Comparison of ENCODE assay signal across 8 mouse cellular contexts in genomic region chr1:175693429-175693960, GRCm38 (mm10). TPM values are rescaled to one million over a fixed set of nuclear protein-coding genes. Genes with fewer than 3 reads are reported as not detected.
DNase-seq lines count a peak whose midpoint lies in the region; ATAC-seq lines count a peak whose summit lies in the region.

No protein-coding gene starts in this region.

- peak overlapping the region; percentile 73 to 85; a peak in 3 of 4 replicates for H3K4me3 ChIP-seq in heart, embryonic 14.5 days (ENCODE audit: control insufficient read depth in 1 of 2, insufficient read depth in 1 of 2, low read depth in 1 of 2, low read length in 2 of 2)
- peak overlapping the region; percentile 12 for H3K4me3 ChIP-seq in limb, embryonic 11.5 days (ENCODE audit: low read depth, low read length)
- peak overlapping the region; percentile 92 for H3K4me3 ChIP-seq in midbrain, embryonic 16.5 days (ENCODE audit: low read depth, low read length)

- no peaks in the 10 kb centered on the region for H3K9me3 ChIP-seq in heart, embryonic 14.5 days (ENCODE audit: control insufficient read depth, low read length)
- H3K9me3 ChIP-seq in limb, embryonic 11.5 days (ENCODE audit: control insufficient read depth, low read length) = no peaks in the 10 kb centered on the region
- no peaks in the 10 kb centered on the region for H3K9me3 ChIP-seq in midbrain, embryonic 16.5 days (replicated peaks; ENCODE audit: control insufficient read depth, low read length, poor library complexity, severe bottlenecking)

- 24% methylated on average over 12 of the region's 12 CpGs for WGBS in heart, embryonic 14.5 days
- WGBS in limb, embryonic 11.5 days = 47% methylated on average over 12 of the region's 12 CpGs
- 38% methylated on average over 12 of the region's 12 CpGs for WGBS in midbrain, embryonic 16.5 days

- no peaks in the 10 kb centered on the region for H3K27me3 ChIP-seq in heart, embryonic 14.5 days (ENCODE audit: control insufficient read depth, insufficient read depth, low read length)
- H3K27me3 ChIP-seq in limb, embryonic 11.5 days (ENCODE audit: control insufficient read depth, insufficient read depth, low read length) = no peaks in the 10 kb centered on the region
- H3K27me3 ChIP-seq in midbrain, embryonic 16.5 days (ENCODE audit: control insufficient read depth, insufficient read depth, low read depth, low read length) = no peaks in the 10 kb centered on the region

- H3K27ac ChIP-seq in heart, embryonic 14.5 days (replicated peaks in 1 of 2; ENCODE audit: control insufficient read depth in 1 of 2, insufficient read depth in 1 of 2, low read depth in 2 of 2, low read length in 2 of 2) = peak overlapping the region; percentile 78 to 93
- H3K27ac ChIP-seq in limb, embryonic 11.5 days (replicated peaks; ENCODE audit: low read depth, low read length) = no peak overlapping the region
- peak overlapping the region; percentile 53 for H3K27ac ChIP-seq in midbrain, embryonic 16.5 days (ENCODE audit: low read length)

- peak; percentile 11 for DNase-seq in layer of hippocampus, adult 9-11 months
- DNase-seq in layer of hippocampus, adult 8-10 months (ENCODE audit: low spot score in 2 of 2) = no peak
- DNase-seq in cerebellum, adult 8-10 months = peak; percentile 39
- no peak for DNase-seq in limb, embryonic 11.5 days (ENCODE audit: low spot score)
- DNase-seq in right cerebral cortex, adult 18-20 months = no peak
- no peak for DNase-seq in layer of hippocampus, adult 9-10 months (ENCODE audit: low spot score)

- peaks cover 9 to 24% of the 10 kb centered on the region in 2 experiments for H3K4me1 ChIP-seq in heart, embryonic 14.5 days (ENCODE audit: control insufficient read depth in 2 of 2, insufficient read depth in 2 of 2, low read length in 2 of 2)
- no peaks in the 10 kb centered on the region for H3K4me1 ChIP-seq in limb, embryonic 11.5 days (ENCODE audit: control insufficient read depth, insufficient read depth, low read length)
- peaks cover 20% of the 10 kb centered on the region for H3K4me1 ChIP-seq in midbrain, embryonic 16.5 days (ENCODE audit: control insufficient read depth, insufficient read depth, low read length)

- H3K4me2 ChIP-seq in heart, embryonic 14.5 days (ENCODE audit: low read length) = peak overlapping the region; percentile 73
- peak overlapping the region; percentile 36 for H3K4me2 ChIP-seq in limb, embryonic 11.5 days (ENCODE audit: low read depth, severe bottlenecking)
- peak overlapping the region; percentile 93 for H3K4me2 ChIP-seq in midbrain, embryonic 16.5 days (ENCODE audit: low read length)

- ATAC-seq in heart, embryonic 14.5 days (ENCODE audit: insufficient number of reproducible peaks, insufficient read depth, low FRiP score, low read depth) = no peak
- ATAC-seq in limb, embryonic 11.5 days (ENCODE audit: insufficient number of reproducible peaks, low FRiP score, low TSS enrichment, low read depth) = no peak
- ATAC-seq in midbrain, embryonic 16.5 days = peak; percentile 4

- peak overlapping the region; percentile 67 for H3K9ac ChIP-seq in heart, embryonic 14.5 days (ENCODE audit: low read length)
- H3K9ac ChIP-seq in limb, embryonic 11.5 days (ENCODE audit: low read length) = no peak overlapping the region
- no peak overlapping the region for H3K9ac ChIP-seq in midbrain, embryonic 16.5 days (ENCODE audit: low read depth, low read length)

- H3K36me3 ChIP-seq in heart, embryonic 14.5 days (ENCODE audit: control insufficient read depth, insufficient read depth, low read length) = no peaks in the 10 kb centered on the region
- H3K36me3 ChIP-seq in limb, embryonic 11.5 days (ENCODE audit: control insufficient read depth, insufficient read depth, low read length) = no peaks in the 10 kb centered on the region
- H3K36me3 ChIP-seq in midbrain, embryonic 16.5 days (ENCODE audit: control insufficient read depth, insufficient read depth, low read length) = no peaks in the 10 kb centered on the region

RNA-seq across cellular contexts. Expression of gene Chml, which starts 0.8 kb away (rescaled TPM):
- 1 to 10 TPM; 4.2 to 5.8 (median 5.5) TPM for total RNA-seq in layer of hippocampus, adult 8-10 months (2022)
- polyA plus RNA-seq in heart, embryonic 14.5 days (2014; fragmentation: Nextera tagmentation; extraction: Ambion mirVana) = 6.9 TPM in 2 replicates
- polyA plus RNA-seq in limb, embryonic 11.5 days (2014; fragmentation: Nextera tagmentation; extraction: Ambion mirVana) = 3.6 and 5.2 TPM in 2 replicates
- 3.6 and 4.2 TPM in 2 replicates for polyA plus RNA-seq in midbrain, embryonic 16.5 days (2015; fragmentation: Nextera tagmentation; extraction: Ambion mirVana)

RNA-seq across cellular contexts. Expression of gene Opn3, which starts 0.9 kb away (rescaled TPM):
- 1 to 10 TPM; 1.4 to 2.0 (median 1.5) TPM for total RNA-seq in layer of hippocampus, adult 8-10 months (2022)
- polyA plus RNA-seq in heart, embryonic 14.5 days (2014; fragmentation: Nextera tagmentation; extraction: Ambion mirVana) = 13.4 and 15.6 TPM in 2 replicates
- 10.5 and 11.8 TPM in 2 replicates for polyA plus RNA-seq in limb, embryonic 11.5 days (2014; fragmentation: Nextera tagmentation; extraction: Ambion mirVana)
- polyA plus RNA-seq in midbrain, embryonic 16.5 days (2015; fragmentation: Nextera tagmentation; extraction: Ambion mirVana) = 8.6 and 9.8 TPM in 2 replicates

RNA-seq across cellular contexts. Expression of gene Wdr64, which starts 4.9 kb away (rescaled TPM):
- not detected for total RNA-seq in layer of hippocampus, adult 8-10 months (2022)
- not detected in 2 replicates for polyA plus RNA-seq in heart, embryonic 14.5 days (2014; fragmentation: Nextera tagmentation; extraction: Ambion mirVana)
- polyA plus RNA-seq in limb, embryonic 11.5 days (2014; fragmentation: Nextera tagmentation; extraction: Ambion mirVana) = not detected in 2 replicates
- not detected in 2 replicates for polyA plus RNA-seq in midbrain, embryonic 16.5 days (2015; fragmentation: Nextera tagmentation; extraction: Ambion mirVana)

Comparison
In these comparisons a context has a peak if more than half of its experiments do, and no peak if none do; other contexts are left out.
1. DNase-seq: peak in layer of hippocampus, adult 9-11 months (single experiment) and cerebellum, adult 8-10 months (single experiment); none in layer of hippocampus, adult 8-10 months (0 of 2), limb, embryonic 11.5 days (single experiment), right cerebral cortex, adult 18-20 months (single experiment) and layer of hippocampus, adult 9-10 months (single experiment).
2. H3K4me2 ChIP-seq: peak in every context shown above with its lines; median percentile 93 in midbrain, embryonic 16.5 days; 73 in heart, embryonic 14.5 days; 36 in limb, embryonic 11.5 days.
3. H3K4me3 ChIP-seq: peak in every context shown above with its lines; median percentile 92 in midbrain, embryonic 16.5 days; 79 in heart, embryonic 14.5 days; 12 in limb, embryonic 11.5 days.